Mouse (Mus musculus) lung, postnatal 0 days (tissue): ENCODE measurements around the gene Trappc6a.

Experiments
- CTCF ChIP-seq: IDR thresholded peaks from 2 replicates; pipeline ENCODE4 v1.5.1; 2016; ENCODE audit warnings: antibody characterized with exemption, mild to moderate bottlenecking
- EP300 ChIP-seq: IDR thresholded peaks from 2 replicates; pipeline ENCODE4 v1.6.1; 2016; ENCODE audit warnings: antibody characterized with exemption, mild to moderate bottlenecking, control low read depth

DNA sequence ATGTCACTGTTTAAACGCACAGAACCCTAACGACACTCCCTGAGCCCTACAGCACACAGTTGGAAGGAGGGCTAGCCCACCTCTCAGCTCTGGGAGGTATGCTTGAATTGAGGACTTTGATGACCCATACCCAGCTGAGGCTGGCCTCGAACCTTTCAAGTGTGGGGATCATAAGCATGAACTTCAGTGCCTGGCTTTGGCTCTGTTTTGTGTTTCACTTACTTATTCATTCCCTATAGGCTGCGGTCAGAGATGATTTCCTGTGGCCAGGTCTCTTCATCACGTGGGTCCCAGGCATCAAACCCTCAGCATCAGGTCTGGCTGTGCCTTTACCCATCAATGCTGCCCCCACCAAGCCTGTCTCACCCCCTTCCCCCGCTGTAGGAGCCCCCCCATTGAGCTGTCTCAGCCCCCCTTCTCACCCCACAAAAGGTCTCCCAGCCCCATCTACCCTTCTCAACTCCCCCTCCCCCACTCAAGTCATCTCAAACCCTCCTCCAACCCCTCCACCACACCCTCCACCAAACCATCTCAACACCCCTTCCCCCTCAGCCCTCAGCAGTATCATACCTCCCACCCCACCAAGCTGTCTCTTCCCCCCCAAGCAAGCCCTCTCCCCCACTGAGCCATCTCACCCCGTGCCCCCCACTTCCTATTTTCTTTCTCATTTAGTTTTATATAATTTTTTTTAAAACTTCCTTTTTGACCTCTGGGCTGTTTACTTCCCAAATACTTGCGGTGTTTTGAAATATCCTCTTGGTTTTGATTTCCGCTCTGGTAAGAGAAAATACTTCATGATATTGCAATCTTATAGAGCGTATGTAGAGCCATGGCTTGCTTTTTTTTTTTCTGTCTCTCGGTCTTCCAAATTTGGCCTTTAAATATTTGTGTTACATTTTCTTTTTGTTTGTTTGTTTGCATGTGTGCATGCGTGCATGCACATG is 7.5 kb upstream of the Trappc6a start:
- TF ChIP-seq EP300 (no peak), CTCF (no peak)
